Mouse (Mus musculus): ENCODE data around the gene Cpne8. TPM values are rescaled to one million over a fixed set of nuclear protein-coding genes. Genes with fewer than 3 reads are reported as not detected.

Cpne8 gene
- polyA plus RNA-seq (2014; fragmentation: Nextera tagmentation; extraction: Ambion mirVana) = 12.7 and 13.7 TPM in 2 replicates

DNA sequence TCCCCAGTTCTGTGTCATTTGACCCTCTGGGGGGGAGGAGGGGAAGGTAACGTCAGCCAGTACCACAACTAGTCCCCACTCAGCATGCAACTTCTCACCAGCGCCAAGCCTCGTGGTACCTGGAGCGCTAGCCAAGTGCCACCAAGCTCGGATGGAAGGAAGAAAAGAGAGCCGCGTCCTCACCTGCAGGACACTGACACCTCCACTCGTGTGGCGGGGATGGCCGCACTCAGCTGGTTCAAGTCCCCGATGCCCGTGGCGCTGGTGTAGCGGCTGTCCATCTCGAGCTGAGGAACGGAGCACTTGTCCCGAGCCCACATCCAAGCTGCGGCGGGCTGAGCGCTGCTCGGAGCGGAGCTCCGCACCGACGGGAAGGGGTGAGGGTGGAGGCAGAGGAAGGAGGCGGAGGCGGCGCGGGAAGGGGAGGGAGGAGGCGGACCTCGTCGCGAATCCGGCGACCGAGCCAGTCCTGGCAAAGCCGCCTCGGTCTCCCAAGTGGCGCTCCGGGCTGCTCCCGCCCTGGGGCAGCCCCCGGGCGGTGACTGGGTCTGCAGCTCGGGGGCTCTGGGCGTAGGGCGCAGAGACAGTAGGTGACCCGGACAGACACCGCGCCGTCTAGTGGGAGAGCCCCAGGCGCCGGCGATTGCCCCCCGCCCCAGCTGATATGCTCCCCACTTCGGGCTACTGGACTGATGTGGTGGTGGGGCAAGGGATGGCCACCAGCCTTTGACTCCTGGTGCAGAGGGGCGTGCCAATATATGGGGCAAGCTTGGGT, at the start of gene Cpne8:
Gene Cpne8, minus strand, starts transcription at position 448 of the 775 bp plus-strand sequence.
- Histone ChIP-seq H3K27ac (ENCODE audit: low read depth, low read length) (no peak within 1 kb of the TSS), H3K9me3 (ENCODE audit: control insufficient read depth, low read length) (no peaks in the 10 kb centered on the region), H3K4me2 (replicated peaks; ENCODE audit: low read depth, low read length) (peak within 1 kb of the TSS; percentile 95), H3K27me3 (ENCODE audit: control insufficient read depth, insufficient read depth, low read length) (no peaks in the 10 kb centered on the region; the same call in 1 of the 2 replicates), H3K4me3 (ENCODE audit: low read length) (peak within 1 kb of the TSS; percentile 59), H3K4me1 (ENCODE audit: control insufficient read depth, insufficient read depth, low read length) (no peaks in the 10 kb centered on the region), H3K9ac (ENCODE audit: low read depth, low read length) (peak within 1 kb of the TSS; percentile 56), H3K36me3 (ENCODE audit: control insufficient read depth, insufficient read depth, low read length) (no peaks in the 10 kb centered on the region)
- WGBS = 0% methylated on average over 47 of the region's 56 CpGs
- ATAC-seq (ENCODE audit: low FRiP score, low TSS enrichment) = peak; percentile 83

DNA sequence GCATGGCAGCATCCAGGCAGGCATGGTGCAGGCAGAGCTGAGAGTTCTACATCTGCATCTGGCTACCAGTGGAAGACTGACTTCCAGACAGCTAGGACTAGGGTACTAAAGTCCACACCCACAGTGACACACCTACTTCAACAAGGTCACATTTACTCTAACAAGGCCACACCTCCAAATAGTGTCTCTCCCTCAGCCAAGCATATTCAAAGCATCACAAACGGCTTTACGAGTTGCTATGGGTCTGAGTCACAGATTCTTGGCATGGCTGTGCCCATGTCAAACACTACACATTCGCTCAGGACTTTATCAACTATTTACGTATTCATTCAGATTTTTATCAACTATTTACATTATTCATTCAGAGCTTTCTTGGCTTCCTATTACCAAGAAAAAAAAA, 38.5 kb upstream of the Cpne8 start:
- ATAC-seq (ENCODE audit: low FRiP score, low TSS enrichment) = no peak
- whole genome bisulfite sequencing = 72% methylated on average over 4 of the region's 4 CpGs
- Histone ChIP-seq H3K27ac (ENCODE audit: low read depth, low read length) (no peak overlapping the region), H3K9me3 (ENCODE audit: control insufficient read depth, low read length) (no peaks in the 10 kb centered on the region), H3K4me2 (replicated peaks; ENCODE audit: low read depth, low read length) (no peak overlapping the region), H3K9ac (ENCODE audit: low read depth, low read length) (no peak overlapping the region), H3K27me3 (ENCODE audit: control insufficient read depth, insufficient read depth, low read length) (no peaks in the 10 kb centered on the region), H3K4me3 (ENCODE audit: low read length) (no peak overlapping the region), H3K4me1 (ENCODE audit: control insufficient read depth, insufficient read depth, low read length) (no peaks in the 10 kb centered on the region), H3K36me3 (ENCODE audit: control insufficient read depth, insufficient read depth, low read length) (no peaks in the 10 kb centered on the region)

DNA sequence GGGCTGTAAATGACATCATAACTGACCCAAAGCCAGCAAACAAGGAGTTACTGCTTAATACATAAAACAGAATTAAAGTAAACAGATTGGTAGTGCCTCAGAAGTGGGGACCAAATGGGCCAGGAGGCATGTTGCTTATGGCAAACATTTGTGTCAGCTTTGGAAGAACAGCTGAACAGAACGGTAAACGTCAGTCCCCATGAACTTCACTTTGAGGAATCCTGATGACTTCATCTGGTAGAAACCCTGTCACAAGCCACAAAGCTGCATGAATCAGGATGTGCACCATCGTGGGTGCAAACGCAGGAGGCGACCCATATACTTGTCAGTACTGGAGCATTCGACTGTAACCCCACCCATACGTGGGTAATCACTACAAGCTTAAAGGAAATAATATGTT, 30.1 kb upstream of the Cpne8 start:
- no peak overlapping the region for H3K4me3 ChIP-seq (ENCODE audit: low read length)
- H3K27me3 ChIP-seq (ENCODE audit: control insufficient read depth, insufficient read depth, low read length) = no peaks in the 10 kb centered on the region
- no peak overlapping the region for H3K9ac ChIP-seq (ENCODE audit: low read depth, low read length)
- no peak overlapping the region for H3K27ac ChIP-seq (ENCODE audit: low read depth, low read length)
- H3K4me1 ChIP-seq (ENCODE audit: control insufficient read depth, insufficient read depth, low read length) = no peaks in the 10 kb centered on the region
- no peak for ATAC-seq (ENCODE audit: low FRiP score, low TSS enrichment)
- H3K36me3 ChIP-seq (ENCODE audit: control insufficient read depth, insufficient read depth, low read length) = no peaks in the 10 kb centered on the region
- 74% methylated on average over 7 of the region's 7 CpGs for WGBS
- no peak overlapping the region for H3K4me2 ChIP-seq (replicated peaks; ENCODE audit: low read depth, low read length)
- no peaks in the 10 kb centered on the region for H3K9me3 ChIP-seq (ENCODE audit: control insufficient read depth, low read length)

DNA sequence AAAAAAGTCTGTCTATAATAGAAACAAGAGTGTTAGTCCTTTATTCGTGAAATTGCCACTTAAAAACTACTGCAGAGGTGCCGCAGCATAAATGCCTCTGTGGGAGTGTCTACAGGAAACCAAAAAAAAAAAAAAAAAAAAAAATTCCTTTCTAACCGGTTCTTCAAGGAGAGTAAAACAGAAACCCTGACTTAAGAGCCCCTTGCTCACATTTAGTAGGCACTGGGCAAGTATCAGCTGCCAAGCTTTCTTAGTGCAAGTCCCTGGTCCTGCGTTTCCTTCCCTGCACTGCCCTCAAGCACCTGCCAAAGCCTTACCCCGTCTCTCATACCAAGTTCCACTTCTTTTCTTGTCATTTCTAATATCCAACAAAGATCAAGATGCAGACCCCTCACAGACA, 25.1 kb upstream of the Cpne8 start:
- ATAC-seq (ENCODE audit: low FRiP score, low TSS enrichment) = no peak
- WGBS = 50% methylated on average over 5 of the region's 5 CpGs
- Histone ChIP-seq H3K27ac (ENCODE audit: low read depth, low read length) (no peak overlapping the region), H3K4me1 (ENCODE audit: control insufficient read depth, insufficient read depth, low read length) (no peaks in the 10 kb centered on the region), H3K36me3 (ENCODE audit: control insufficient read depth, insufficient read depth, low read length) (no peaks in the 10 kb centered on the region), H3K4me3 (ENCODE audit: low read length) (no peak overlapping the region), H3K9me3 (ENCODE audit: control insufficient read depth, low read length) (no peaks in the 10 kb centered on the region), H3K4me2 (replicated peaks; ENCODE audit: low read depth, low read length) (no peak overlapping the region), H3K9ac (ENCODE audit: low read depth, low read length) (no peak overlapping the region), H3K27me3 (ENCODE audit: control insufficient read depth, insufficient read depth, low read length) (no peaks in the 10 kb centered on the region)

DNA sequence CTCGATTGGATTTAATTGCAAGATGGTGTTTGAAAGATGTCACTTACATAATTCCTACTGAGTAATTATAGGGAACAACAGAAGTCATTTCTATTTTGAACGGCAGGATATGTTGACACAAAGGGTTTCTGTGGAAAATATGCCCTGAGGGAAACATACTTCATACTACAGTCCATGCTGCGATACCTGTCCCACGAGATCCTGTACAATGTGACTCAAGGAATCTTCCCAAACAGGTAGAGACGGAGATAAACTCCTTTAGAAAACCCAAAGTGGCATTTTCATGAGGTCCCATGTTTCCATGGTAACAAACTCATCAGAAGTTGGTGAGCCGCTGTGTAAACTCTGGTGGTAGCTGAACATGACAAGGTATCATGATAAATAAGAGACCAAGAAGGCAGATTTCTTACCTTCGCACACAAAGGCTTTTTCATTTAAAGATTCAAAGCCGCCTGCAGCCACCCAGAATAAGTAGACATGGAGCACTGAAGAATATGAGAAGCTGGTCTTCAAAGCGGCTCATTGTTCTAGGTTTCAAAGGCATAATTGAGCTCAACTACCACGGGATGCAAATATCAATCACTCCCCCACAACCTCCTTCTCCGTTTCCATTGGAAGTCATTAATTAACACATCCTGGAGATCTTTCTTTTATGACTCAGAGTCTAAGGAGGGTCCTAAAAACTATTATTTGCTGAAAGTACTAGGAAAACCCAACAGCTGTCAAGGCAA, 24.4 kb upstream of the Cpne8 start:
- Histone ChIP-seq H3K4me3 (ENCODE audit: low read length) (no peak overlapping the region), H3K4me2 (replicated peaks; ENCODE audit: low read depth, low read length) (no peak overlapping the region), H3K9ac (ENCODE audit: low read depth, low read length) (no peak overlapping the region), H3K9me3 (ENCODE audit: control insufficient read depth, low read length) (no peaks in the 10 kb centered on the region), H3K27me3 (ENCODE audit: control insufficient read depth, insufficient read depth, low read length) (no peaks in the 10 kb centered on the region), H3K27ac (ENCODE audit: low read depth, low read length) (no peak overlapping the region), H3K4me1 (ENCODE audit: control insufficient read depth, insufficient read depth, low read length) (no peaks in the 10 kb centered on the region), H3K36me3 (ENCODE audit: control insufficient read depth, insufficient read depth, low read length) (no peaks in the 10 kb centered on the region)
- no peak for ATAC-seq (ENCODE audit: low FRiP score, low TSS enrichment)
- 53% methylated on average over 11 of the region's 11 CpGs for WGBS

DNA sequence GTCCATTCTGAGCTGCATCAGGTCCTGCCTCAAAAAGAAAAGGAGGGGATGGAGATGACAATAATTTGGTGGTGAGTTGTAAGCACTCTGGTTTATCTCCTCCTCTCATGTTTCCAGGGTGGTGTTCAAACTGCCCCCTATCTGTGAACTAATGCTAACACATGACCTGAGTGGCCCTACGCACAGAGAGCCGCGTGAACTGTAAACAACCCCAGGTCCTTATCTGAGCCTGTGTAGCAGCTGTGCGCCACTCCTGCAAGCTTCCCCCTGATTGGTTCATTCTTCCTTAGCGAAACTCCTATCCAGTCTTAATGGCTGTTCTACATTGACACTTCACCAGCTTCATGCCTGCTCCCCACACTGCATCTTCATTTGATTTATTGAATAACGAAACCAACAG, 7.5 kb upstream of the Cpne8 start:
- H3K4me1 ChIP-seq (ENCODE audit: control insufficient read depth, insufficient read depth, low read length) = no peaks in the 10 kb centered on the region
- H3K9ac ChIP-seq (ENCODE audit: low read depth, low read length) = no peak overlapping the region
- 97% methylated on average over 6 of the region's 6 CpGs for WGBS
- no peaks in the 10 kb centered on the region for H3K9me3 ChIP-seq (ENCODE audit: control insufficient read depth, low read length)
- no peak for ATAC-seq (ENCODE audit: low FRiP score, low TSS enrichment)
- no peak overlapping the region for H3K4me2 ChIP-seq (replicated peaks; ENCODE audit: low read depth, low read length)
- H3K4me3 ChIP-seq (ENCODE audit: low read length) = no peak overlapping the region
- no peak overlapping the region for H3K27ac ChIP-seq (ENCODE audit: low read depth, low read length)
- no peaks in the 10 kb centered on the region for H3K36me3 ChIP-seq (ENCODE audit: control insufficient read depth, insufficient read depth, low read length)
- H3K27me3 ChIP-seq (ENCODE audit: control insufficient read depth, insufficient read depth, low read length) = no peaks in the 10 kb centered on the region; the same call in 1 of the 2 replicates

DNA sequence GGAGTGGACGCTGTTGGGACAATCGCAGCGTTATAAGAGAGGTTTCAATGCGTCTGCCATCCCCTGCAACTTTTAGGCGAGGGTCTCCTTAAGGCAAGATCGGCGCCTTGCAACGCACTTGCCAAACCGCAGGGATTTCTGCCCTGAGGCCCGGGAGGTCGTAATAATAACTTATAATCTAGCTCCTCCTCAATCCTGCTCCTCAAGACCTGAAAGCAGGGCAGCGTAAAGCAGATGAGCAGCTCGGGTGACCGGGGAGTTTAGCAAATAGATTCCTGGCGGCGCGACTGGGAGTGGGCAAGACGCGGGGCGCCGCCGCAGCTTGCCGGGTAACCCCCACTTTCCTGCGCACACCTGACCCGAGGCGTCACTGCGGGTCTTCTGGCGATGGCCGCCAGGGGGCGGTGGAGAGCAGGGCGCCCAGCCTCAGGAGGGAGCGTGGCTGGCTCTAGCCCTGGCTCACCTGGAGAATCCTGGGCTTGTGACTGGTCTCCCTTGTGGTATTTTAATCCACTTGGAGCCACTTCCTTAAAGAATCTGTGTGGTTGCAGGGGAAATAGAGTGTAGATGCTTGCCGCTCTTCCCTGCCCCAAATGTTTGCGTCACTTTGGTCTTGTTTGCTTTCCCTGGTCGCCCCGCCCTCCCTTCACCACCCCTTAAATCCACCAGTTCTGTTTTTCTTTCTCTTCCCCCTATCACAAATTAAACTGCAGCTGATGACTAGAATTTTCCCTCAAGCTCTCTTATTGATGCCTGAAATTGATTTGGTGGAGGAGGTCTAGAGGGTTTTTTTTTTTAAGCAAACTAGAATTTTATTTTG, 738 bp upstream of the Cpne8 start:
- H3K4me2 ChIP-seq (replicated peaks; ENCODE audit: low read depth, low read length) = peak overlapping the region; percentile 95
- peak overlapping the region; percentile 56; the same call in 1 of the 2 replicates for H3K9ac ChIP-seq (ENCODE audit: low read depth, low read length)
- H3K4me3 ChIP-seq (ENCODE audit: low read length) = peak overlapping the region; percentile 59
- WGBS = 3% methylated on average over 36 of the region's 36 CpGs
- no peak overlapping the region for H3K27ac ChIP-seq (ENCODE audit: low read depth, low read length)
- no peaks in the 10 kb centered on the region for H3K4me1 ChIP-seq (ENCODE audit: control insufficient read depth, insufficient read depth, low read length)
- H3K9me3 ChIP-seq (ENCODE audit: control insufficient read depth, low read length) = no peaks in the 10 kb centered on the region
- H3K36me3 ChIP-seq (ENCODE audit: control insufficient read depth, insufficient read depth, low read length) = no peaks in the 10 kb centered on the region
- peak; percentile 86 for ATAC-seq (ENCODE audit: low FRiP score, low TSS enrichment)
- no peaks in the 10 kb centered on the region; the same call in none of the 2 replicates for H3K27me3 ChIP-seq (ENCODE audit: control insufficient read depth, insufficient read depth, low read length)

DNA sequence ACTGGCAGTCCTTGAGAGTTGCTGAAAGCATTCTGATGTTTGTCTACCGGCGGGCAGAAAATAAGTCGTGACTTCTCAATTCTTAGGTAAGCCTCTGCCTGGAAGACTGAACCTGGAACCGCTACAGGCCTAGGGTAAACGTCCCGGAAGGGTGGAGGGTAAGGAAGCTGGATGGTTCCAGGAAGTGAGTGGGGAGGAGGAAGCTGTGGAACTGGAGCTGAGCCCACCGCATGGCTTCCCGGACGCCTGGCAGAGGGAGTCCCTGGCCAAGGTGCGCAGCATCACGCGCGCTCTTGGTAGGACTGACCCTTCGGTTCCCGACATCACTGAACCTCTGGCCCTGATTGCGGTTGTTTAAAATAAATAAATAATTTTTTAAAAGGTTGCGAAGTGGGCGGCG, 744 bp downstream of the Cpne8 start:
- Histone ChIP-seq H3K9me3 (ENCODE audit: control insufficient read depth, low read length) (no peaks in the 10 kb centered on the region), H3K4me2 (replicated peaks; ENCODE audit: low read depth, low read length) (peak overlapping the region; percentile 95), H3K27ac (ENCODE audit: low read depth, low read length) (no peak overlapping the region), H3K9ac (ENCODE audit: low read depth, low read length) (peak overlapping the region; percentile 56; the same call in 1 of the 2 replicates), H3K4me3 (ENCODE audit: low read length) (peak overlapping the region; percentile 59), H3K4me1 (ENCODE audit: control insufficient read depth, insufficient read depth, low read length) (no peaks in the 10 kb centered on the region), H3K36me3 (ENCODE audit: control insufficient read depth, insufficient read depth, low read length) (no peaks in the 10 kb centered on the region), H3K27me3 (ENCODE audit: control insufficient read depth, insufficient read depth, low read length) (no peaks in the 10 kb centered on the region; the same call in 1 of the 2 replicates)
- ATAC-seq (ENCODE audit: low FRiP score, low TSS enrichment) = no peak
- 5% methylated on average over 19 of the region's 19 CpGs for WGBS

All from kidney, embryonic 14.5 days (tissue).